Mouse (Mus musculus) ES-E14 (cell line): Measurements from ENCODE around the gene Wtap. TPM values are rescaled to one million over a fixed set of nuclear protein-coding genes. Genes with fewer than 3 reads are reported as not detected.
"Not testable (repeated sequence)": the region's sequence is repeated elsewhere in the genome, so short reads cannot be mapped to it uniquely, and the experiment has no call there.

Source experiments
- DNase-seq: peaks from one replicate; pipeline ENCODE4 v3.0.0-alpha.2; 2013; ENCODE audit warnings: low read depth, low spot score
- H3K27ac ChIP-seq: 2 replicates; pipeline ENCODE4 v1.5.1; 2012; ENCODE audit warnings: low read depth, mild to moderate bottlenecking, low read length, moderate library complexity, mixed read lengths; ENCODE audit not compliant: poor library complexity, insufficient read depth, severe bottlenecking
- H3K36me3 ChIP-seq: 2 replicates; pipeline ENCODE4 v1.6.1; 2012; ENCODE audit warnings: mild to moderate bottlenecking, low read length, moderate library complexity, mixed read lengths; ENCODE audit not compliant: control insufficient read depth, poor library complexity, insufficient read depth, severe bottlenecking
- H3K4me1 ChIP-seq, 2 experiments: fragments of 150-350 bp in 1 of 2; sonication (generic) in 1 of 2; 2 replicates each; pipeline ENCODE4 v1.6.1; 2012; ENCODE audit warnings: low read length in 2 of 2, mild to moderate bottlenecking in 1 of 2, mixed read lengths in 1 of 2; ENCODE audit not compliant: control insufficient read depth in 2 of 2, insufficient read depth in 2 of 2, poor library complexity in 1 of 2
- H3K4me3 ChIP-seq, 2 experiments: fragments of 150-350 bp in 1 of 2; sonication (generic) in 1 of 2; 2 replicates each; pipeline ENCODE4 v1.5.1; 2012; ENCODE audit warnings: low read length in 2 of 2, low read depth in 1 of 2, mild to moderate bottlenecking in 1 of 2, mixed read lengths in 1 of 2; ENCODE audit not compliant: insufficient read depth in 1 of 2, poor library complexity in 1 of 2, severe bottlenecking in 1 of 2
- H3K9ac ChIP-seq: 2 replicates; pipeline ENCODE4 v1.6.1; 2012; ENCODE audit warnings: low read depth, mild to moderate bottlenecking, low read length, mixed read lengths; ENCODE audit not compliant: poor library complexity, insufficient read depth, severe bottlenecking
- H3K9me3 ChIP-seq: fragments of 150-350 bp; sonication (generic); 2 replicates; pipeline ENCODE4 v1.6.1; 2012; ENCODE audit warnings: low read depth, mild to moderate bottlenecking, low read length; ENCODE audit not compliant: control insufficient read depth, insufficient read depth
- CHD2 ChIP-seq: IDR thresholded peaks from 2 replicates; pipeline ENCODE4 v1.6.1; 2014; ENCODE audit warnings: mild to moderate bottlenecking, low read depth, low read length, inconsistent platforms
- HCFC1 ChIP-seq: IDR thresholded peaks from 2 replicates; pipeline ENCODE4 v1.6.1; 2012; ENCODE audit warnings: low read length, inconsistent platforms, borderline replicate concordance; ENCODE audit not compliant: insufficient read depth
- MAFK ChIP-seq: IDR thresholded peaks from 2 replicates; pipeline ENCODE4 v1.6.1; 2014; ENCODE audit warnings: mild to moderate bottlenecking, low read depth, low read length, inconsistent platforms; ENCODE audit not compliant: insufficient read depth
- ZC3H11A ChIP-seq: IDR thresholded peaks from 2 replicates; pipeline ENCODE4 v1.6.1; 2012; ENCODE audit warnings: low read depth, mild to moderate bottlenecking, inconsistent platforms, low read length, borderline replicate concordance
- ZNF384 ChIP-seq: IDR thresholded peaks from 2 replicates; pipeline ENCODE4 v1.6.1; 2012; ENCODE audit warnings: low read depth, low read length, inconsistent platforms
- in situ Hi-C, 2 experiments: fragments of 600-800 bp; cut with MboI; formaldehyde crosslinking; loops; one replicate each; pipeline ENCODE4 v1.15.1; 2025; ENCODE audit warnings: low sequenced_read_pairs in 2 of 2, inconsistent platforms in 1 of 2; ENCODE audit not compliant: unreplicated experiment in 2 of 2
- total RNA-seq: library from RNA; depleted of rRNA; stranded (reverse); fragments of 300-350 nt; gene quantifications from 2 replicates; pipeline ENCODE4 v1.2.3, GENCODE M21; 2012

The Wtap gene
- total RNA-seq, 1 experiment = 83.8 TPM

DNA sequence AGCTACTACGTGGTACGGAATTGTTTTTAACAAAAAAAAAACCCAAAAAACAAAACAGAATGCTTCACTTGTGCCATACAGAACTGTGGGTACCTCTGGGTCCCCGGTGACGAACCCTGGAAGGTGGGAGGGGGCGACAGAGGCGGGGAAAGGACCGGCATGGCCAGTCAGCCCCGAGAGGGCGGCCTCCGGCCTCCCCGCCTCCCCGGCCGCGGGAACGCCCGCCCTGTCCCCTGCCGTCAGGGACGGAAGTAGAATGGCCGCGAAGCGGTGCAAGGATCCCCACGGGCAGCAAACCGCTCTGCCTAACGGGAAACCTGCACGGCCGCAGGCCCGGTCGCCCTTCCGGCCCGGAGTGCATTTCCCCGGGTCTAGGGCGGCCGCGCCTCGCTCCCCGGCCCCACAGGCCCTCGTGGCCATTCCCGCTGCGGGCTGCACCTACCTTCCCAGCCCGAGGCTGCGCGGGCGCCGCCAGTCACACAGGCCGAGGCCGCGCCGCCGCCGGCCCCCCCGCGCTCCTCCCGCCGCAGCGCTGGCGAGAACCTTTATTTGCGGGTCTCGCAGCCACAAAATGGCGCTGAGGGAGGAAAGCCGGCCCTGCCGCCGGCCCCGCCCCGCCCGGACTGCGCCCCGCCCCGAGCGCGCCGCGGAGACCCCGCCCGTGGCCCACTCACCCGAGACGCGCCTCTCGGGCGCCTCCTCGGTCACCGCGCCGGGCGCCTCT, 2.2 kb downstream of the Wtap start:
- H3K36me3 ChIP-seq = peaks cover 3% of the 10 kb centered on the region; the same call in 1 of the 2 replicates
- H3K4me3 ChIP-seq = peak overlapping the region; percentile 99 to 100
- peak overlapping the region; percentile 100 for H3K9ac ChIP-seq
- DNase-seq = peak; percentile 49
- in situ Hi-C loops = no loop called here
- TF ChIP-seq ZC3H11A (no peak), ZNF384 (no peak)
- peak overlapping the region; percentile 98 for H3K27ac ChIP-seq
- H3K9me3 ChIP-seq = no peaks in the 10 kb centered on the region
- H3K4me1 ChIP-seq = peaks cover 0 to 15% of the 10 kb centered on the region in 2 experiments; a peak in 2 of 4 replicates

DNA sequence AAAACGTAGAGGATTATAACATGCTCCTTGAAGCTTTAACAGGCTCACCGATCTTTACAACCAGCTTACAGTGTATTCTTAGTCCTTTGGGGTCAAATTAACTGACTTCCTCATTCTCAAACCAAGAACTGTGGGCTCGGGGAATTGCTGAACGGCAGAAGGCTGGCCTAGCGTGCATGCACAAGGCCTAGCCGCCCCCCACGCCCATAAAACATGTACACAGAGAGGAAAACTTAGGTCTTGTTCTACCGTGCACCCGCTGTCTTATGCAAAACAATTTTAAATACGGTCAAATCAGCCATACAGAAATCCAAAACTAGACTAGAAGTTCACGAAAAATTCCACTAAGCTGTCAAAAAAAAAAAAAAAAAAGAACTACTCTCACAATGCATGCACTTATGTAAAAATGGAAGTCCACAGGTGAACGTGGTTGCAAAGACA, 2.8 kb downstream of the Wtap start:
- H3K27ac ChIP-seq = peak overlapping the region; percentile 98; the same call in 1 of the 2 replicates
- H3K9me3 ChIP-seq = no peaks in the 10 kb centered on the region
- TF ChIP-seq ZNF384 (peak; percentile 79), CHD2 (no peak), MAFK (no peak), HCFC1 (no peak), ZC3H11A (no peak)
- H3K4me3 ChIP-seq = peak overlapping the region; percentile 99 to 100
- in situ Hi-C loops = no loop called here
- H3K4me1 ChIP-seq = peaks cover 0 to 15% of the 10 kb centered on the region in 2 experiments; a peak in 2 of 4 replicates
- H3K9ac ChIP-seq = peak overlapping the region; percentile 100
- DNase-seq = peak; percentile 25
- peaks cover 3% of the 10 kb centered on the region; the same call in 1 of the 2 replicates for H3K36me3 ChIP-seq

DNA sequence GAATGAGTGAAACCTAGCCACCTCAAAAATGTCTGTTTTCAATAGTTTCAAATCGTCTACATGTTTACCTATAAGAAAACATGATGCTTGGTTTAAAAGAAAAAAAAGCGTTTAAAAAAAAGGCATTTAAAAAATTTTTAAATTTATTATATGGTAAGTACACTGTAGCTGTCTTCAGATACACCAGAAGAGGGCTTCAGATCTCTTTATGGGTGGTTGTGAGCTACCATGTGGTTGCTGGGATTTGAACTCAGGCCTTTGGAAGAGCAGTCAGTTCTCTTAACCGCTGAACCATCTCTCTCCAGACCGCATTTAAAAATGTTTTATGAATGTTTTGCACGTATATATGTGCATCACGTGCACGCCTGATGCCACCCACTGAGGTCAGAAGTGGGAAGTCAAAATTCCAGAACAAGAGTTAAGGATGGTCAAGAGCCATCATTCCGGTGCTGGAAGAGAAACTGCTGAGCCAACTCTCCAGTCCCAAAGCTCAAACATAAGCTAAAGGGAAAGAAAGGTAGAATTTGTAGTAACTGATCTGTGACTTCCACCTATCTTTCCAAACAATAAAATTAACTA, 3.3 kb downstream of the Wtap start:
- Histone ChIP-seq H3K36me3 (peaks cover 3% of the 10 kb centered on the region), H3K4me3 (peak overlapping the region; percentile 99 to 100), H3K9ac (peak overlapping the region; percentile 100; the same call in 1 of the 2 replicates), H3K27ac (peak overlapping the region; percentile 98; the same call in 1 of the 2 replicates), H3K4me1 (peaks cover 0 to 15% of the 10 kb centered on the region in 2 experiments; a peak in 2 of 4 replicates), H3K9me3 (no peaks in the 10 kb centered on the region)
- DNase-seq = no peak
- in situ Hi-C loops = no loop called here
- TF ChIP-seq CHD2 (no peak), HCFC1 (no peak)

DNA sequence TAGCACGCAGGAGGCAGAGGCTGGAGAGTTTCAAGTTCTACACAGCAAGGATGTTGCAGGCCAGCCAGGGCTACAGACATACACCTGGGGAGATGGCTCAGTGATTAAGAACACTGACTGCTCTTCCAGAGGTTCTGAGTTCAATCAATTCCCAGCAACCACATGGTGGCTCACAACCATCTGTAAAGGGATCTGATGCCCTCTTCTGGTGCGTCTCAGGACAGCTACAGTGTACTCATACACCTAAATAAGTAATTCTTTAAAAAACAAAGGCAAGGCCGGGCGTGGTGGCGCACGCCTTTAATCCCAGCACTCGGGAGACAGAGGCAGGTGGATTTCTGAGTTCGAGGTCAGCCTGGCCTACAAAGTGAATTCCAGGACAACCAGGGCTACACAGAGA, 5.9 kb downstream of the Wtap start:
- H3K9me3 ChIP-seq, H3K4me1 ChIP-seq, H3K36me3 ChIP-seq, in situ Hi-C loops: not testable (repeated sequence)
- DNase-seq = peak; percentile 26
- 0 out of 2 replicates have a peak overlapping the region, but pooled peaks have one; percentile 17 for H3K27ac ChIP-seq
- H3K4me3 ChIP-seq = peak overlapping the region; percentile 30 to 35
- H3K9ac ChIP-seq = peak overlapping the region; percentile 12; the same call in 1 of the 2 replicates

DNA sequence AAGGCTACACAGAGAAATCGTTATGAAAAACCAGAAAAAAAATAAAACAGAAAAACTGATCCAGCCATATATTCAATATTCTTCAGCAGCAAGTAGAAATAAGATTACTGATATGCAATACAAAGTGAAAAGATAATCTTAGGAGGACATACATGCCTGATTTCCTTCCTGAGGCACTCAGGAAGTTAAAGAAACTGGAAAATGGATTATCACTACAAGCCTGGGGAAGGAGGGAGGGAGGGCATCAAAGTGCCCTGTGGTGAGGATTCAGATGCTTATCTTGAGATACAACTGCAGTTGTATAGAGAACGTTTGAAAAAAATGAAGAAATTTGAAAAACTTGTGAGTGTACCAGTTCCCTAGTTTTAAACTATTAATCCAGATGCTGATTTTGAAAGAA, 10.0 kb downstream of the Wtap start:
- peaks cover 0 to 6% of the 10 kb centered on the region in 2 experiments; a peak in 1 of 4 replicates for H3K4me1 ChIP-seq
- no peak overlapping the region for H3K9ac ChIP-seq
- DNase-seq = no peak
- H3K9me3 ChIP-seq = no peaks in the 10 kb centered on the region
- no peak overlapping the region for H3K27ac ChIP-seq
- in situ Hi-C loops = no loop called here
- H3K36me3 ChIP-seq = peaks cover 24% of the 10 kb centered on the region
- TF ChIP-seq ZC3H11A (no peak), MAFK (no peak), CHD2 (no peak), HCFC1 (no peak), ZNF384 (no peak)
- no peak overlapping the region for H3K4me3 ChIP-seq
